Mouse (Mus musculus): ENCODE measurements at regions not wholly inside any gene's neighbourhood (a gene's known extent, or its start where the extent isn't known, plus 50 kb on each side); places are given as distances from the start of the nearest gene placed in this dataset.

DNA sequence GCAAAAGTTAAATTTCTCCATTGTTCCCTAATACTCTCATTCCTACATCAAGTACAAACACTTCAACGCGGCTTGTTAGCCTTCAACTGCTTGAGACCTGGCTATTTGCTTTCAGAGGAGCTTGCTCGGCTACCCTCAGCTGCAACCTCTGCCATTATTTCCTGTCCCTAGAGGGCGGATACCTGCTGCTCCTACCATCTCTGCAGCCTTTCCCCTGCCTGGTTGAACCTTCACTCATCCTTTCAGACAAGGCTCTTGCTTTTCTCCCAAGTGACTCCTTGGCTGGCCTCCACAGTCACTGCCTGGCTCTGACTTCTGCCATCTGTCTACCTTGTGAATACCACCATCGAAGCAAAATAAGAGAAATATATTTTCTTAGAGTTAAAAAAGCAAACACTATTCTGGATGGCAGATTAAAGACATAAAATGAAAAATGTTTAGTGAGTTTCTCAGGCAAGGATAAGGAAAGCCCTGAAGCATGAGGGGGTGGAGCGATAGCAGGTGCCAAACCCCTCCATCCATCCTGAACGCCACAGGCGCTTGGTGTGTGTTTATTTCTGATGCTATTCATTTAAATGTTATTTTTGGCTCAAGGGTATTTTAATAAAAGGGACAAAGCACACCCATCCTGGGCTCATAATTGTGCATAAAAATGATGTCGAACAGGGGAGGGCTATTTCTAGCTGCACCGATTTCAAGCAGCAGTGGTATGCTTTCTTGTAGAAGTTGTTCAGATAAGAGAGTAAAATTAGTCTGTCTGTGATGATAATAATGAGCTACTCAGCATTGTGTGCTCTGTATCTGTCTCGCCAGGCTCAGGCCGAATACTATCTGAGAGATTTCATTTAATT, 302.3 kb upstream of the Nbea start:
- TF ChIP-seq CTCF (IDR thresholded peaks at IDR 0.05; ENCODE audit: borderline replicate concordance, extremely low read depth, insufficient read depth, insufficient read length) (no peak), POLR2A (IDR thresholded peaks at IDR 0.05; ENCODE audit: borderline replicate concordance, extremely low read depth, insufficient read depth, insufficient read length, poor library complexity, severe bottlenecking) (no peak)
